Mouse (Mus musculus): ENCODE data around the gene Nucks1.

The Nucks1 gene

DNA sequence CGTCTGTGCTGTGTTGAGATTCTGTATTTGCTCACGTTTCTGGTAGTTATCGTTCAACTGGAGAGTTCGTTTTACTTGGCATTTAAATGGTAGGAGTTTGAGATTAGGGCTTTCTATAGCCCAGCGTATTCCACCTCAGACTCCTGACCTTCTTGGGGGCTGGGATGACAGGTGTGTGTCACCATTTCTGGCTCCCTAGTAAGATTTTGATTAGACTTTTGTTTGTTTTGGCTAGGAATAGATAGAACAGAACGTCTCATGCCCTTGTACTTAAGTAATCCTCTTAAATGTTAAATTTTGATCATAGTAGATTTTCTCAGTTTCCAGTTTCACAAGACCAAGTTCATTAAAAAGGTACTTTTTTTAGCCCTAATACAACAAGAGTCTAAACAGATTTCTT, 7.3 kb downstream of the Nucks1 start:
- no peak for ATAC-seq (ENCODE audit: insufficient number of reproducible peaks, low FRiP score, low TSS enrichment)

DNA sequence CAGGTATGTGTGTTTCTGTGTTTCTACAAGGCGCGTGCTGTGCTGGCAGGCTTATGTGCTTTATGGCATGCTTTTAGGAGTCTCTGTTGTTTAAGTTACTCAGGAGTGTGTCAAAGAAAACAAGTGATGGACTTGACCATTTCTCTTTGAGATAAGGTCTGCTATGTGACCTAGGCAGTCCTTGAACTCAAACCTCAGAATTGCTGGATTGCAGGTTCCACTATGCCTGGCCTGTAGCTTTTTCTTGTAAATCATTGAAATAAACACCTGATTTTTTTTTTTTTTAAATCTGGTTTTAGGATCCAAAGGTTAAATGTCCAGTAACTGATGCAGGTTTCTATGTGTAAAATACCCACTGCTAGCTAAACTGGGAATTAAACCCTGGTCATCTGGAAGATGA, 8.7 kb downstream of the Nucks1 start:
- ATAC-seq (ENCODE audit: insufficient number of reproducible peaks, low FRiP score, low TSS enrichment), result no peak

DNA sequence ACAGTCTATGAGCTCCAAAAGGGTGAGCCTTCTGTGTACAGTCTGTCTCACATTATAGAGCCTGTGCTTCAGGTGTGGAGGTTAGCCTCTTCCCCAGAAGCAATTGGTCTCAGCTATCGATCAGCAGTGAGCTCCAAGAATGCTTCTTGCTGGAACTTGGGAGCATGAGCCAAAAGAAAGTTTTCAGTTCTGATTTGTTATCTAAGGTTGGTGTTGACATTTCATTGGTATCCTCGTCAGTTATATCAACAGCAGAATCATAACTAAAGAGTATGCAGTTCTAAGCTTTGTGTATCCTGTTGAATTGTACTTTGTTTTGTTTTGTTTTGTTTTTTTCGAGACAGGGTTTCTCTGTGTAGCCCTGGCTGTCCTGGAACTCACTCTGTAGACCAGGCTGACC, 11.8 kb downstream of the Nucks1 start:
- no peak for ATAC-seq (ENCODE audit: insufficient number of reproducible peaks, low FRiP score, low TSS enrichment)

DNA sequence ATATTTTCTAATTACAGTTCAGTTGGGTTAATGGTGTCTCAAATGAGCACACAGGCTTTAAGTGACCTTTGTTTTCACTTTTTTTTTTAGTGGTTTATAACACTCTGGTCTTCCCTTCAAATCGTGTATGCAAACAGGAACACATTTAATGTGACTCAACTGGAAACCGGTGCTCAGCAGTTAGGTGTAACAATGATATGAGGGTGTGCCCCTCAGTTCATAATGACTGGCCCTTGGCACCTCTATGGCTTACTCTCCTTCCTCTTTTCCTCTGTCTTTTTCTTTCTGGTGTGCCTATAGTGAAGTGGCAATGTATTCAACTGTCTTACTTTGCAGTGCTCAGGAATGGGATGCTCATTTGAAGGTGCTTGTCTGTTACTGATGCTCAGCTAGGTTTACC, 23.1 kb downstream of the Nucks1 start:
- ATAC-seq (ENCODE audit: insufficient number of reproducible peaks, low FRiP score, low TSS enrichment), result no peak

DNA sequence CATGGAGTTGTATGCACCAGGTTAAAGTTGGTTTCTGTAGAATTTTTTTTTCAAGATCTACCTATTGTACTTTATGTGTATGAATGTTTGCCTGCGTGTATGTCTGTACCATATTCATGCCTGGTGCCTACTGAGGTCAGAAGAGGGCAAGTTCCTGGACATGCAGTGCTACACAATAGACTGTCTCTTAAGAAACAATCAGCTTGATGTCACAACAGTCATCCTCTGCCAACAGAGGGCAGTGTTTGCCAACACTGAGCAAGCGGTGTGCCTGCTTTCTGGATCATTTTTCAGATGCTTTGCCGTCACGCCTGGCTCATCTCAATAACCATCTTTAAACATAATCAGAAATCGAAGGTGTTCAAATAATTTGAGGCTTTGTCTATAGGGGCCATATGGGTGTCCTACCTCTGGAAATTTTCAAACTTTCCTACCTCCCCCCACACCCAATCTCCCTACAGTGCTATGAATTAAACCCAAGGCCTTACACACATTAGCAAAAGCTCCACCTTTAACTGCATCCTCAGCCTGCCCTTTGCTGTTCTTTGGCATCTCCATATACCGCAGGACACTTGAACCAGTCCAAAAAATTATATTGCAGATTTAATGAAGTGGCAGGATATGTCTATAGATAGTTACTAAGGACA, 27.4 kb downstream of the Nucks1 start:
- peak; percentile 45; the same call in 1 of the 2 replicates for ATAC-seq (ENCODE audit: insufficient number of reproducible peaks, low FRiP score, low TSS enrichment)

DNA sequence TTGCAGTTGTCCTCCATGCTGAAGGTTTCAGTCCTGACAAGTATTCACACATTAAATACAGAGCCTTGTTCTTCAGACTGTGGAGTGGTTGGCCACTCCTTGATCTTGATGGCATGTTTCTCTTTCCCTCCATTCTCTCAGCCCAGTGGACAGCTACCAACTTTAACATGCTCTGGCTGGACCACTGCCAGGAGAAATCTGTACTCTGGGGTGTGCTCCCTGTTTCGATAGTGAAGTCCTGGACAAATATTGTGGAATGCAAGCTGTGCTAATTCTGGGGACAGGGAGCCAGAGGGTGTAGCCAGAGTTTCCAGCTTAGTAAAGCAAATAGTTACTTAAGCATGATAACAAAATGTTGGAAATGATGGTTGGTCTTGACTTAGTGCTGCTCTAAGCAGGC, 28.5 kb downstream of the Nucks1 start:
- ATAC-seq (ENCODE audit: insufficient number of reproducible peaks, low FRiP score, low TSS enrichment), result no peak

DNA sequence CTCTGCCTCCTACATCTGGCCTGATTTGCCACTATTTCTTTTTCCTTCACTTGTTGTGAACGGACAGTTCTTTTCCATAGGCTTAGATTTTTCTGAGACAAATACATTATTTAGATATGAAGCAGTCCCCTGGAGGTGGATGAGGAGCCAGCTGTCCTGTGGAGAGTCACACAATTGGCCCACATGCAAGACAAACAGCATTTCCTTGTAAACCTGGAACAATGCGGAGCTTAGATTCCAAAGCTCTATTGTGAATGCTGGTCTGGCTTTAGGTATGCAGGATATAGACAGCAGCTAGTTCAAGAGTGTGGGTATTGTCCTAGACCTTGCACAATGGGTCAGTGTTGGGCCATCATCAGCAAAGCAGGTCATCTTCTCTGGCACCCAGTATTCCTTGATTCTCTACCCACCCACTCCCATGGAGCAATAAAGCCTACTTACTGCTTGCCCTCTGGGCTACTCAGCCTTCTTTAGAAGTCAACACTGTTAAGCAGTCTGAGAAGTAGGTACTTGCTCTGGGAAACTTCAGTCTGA, 30.4 kb downstream of the Nucks1 start:
- no peak for ATAC-seq (ENCODE audit: insufficient number of reproducible peaks, low FRiP score, low TSS enrichment)

DNA sequence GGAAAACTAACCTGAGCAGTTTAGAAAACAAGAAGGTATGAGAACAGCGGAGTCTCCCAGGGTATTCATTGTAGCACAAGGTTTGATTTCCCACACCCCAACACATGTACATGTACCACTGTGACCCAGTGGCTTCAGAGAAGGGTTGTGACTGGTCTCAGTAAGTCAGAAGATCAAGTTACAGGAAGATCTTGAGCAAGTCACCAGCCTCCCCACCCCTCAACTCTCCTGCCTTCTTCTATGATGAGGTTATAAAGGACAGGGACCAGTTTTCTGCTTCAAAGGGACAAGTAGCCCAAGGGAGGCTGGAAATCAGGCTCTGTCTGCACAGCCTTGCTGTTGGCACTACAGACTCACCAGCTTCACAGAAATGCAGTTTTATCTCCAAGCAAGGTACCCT, 31.2 kb downstream of the Nucks1 start:
- ATAC-seq (ENCODE audit: insufficient number of reproducible peaks, low FRiP score, low TSS enrichment), result no peak

DNA sequence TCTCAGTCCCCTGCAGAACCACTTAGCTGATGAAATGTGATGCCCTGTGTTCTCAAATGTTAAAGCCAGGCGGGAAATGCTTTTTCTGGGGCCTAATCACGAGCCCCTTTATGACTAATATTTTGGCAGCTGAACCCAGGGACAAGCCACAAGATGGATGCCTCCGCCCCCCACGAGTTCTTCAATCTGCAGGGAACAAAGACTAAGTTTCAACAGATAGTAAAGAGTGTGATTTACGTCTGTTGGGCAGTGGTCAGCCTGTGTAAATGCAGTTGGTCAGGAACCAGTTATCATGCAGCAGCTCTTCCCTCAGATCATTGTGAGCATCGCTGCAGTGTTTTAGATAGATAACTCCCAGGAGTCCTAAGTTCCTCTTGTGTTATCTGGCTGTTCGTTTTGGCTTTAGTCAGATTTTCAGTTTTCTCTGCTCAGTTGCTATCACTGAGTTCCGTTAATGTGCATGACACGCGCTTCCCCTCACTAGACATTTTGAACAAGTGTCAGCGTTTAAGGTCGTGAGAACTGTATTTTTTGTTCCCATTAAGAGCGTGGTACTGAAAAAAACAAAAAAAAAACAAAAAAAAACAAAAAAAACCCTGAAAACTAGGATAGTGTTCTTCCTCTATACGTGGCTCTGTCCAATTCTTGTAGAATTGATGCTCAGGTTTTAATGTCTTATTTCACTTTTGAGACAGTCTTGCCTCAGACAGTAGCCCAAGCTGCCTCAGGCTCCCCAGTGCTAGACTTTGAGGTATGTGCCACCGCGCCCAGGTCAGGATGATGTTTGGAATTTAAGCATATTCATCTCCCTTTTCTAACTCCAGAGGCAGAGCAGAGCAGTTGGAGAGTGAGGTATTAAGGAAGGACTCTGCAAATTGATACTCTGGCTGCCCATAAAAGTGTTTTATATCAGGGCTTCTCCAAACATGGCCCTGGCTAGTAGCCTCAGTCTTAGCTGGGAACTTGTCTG, 32.6 kb downstream of the Nucks1 start:
- ATAC-seq (ENCODE audit: insufficient number of reproducible peaks, low FRiP score, low TSS enrichment), result no peak

DNA sequence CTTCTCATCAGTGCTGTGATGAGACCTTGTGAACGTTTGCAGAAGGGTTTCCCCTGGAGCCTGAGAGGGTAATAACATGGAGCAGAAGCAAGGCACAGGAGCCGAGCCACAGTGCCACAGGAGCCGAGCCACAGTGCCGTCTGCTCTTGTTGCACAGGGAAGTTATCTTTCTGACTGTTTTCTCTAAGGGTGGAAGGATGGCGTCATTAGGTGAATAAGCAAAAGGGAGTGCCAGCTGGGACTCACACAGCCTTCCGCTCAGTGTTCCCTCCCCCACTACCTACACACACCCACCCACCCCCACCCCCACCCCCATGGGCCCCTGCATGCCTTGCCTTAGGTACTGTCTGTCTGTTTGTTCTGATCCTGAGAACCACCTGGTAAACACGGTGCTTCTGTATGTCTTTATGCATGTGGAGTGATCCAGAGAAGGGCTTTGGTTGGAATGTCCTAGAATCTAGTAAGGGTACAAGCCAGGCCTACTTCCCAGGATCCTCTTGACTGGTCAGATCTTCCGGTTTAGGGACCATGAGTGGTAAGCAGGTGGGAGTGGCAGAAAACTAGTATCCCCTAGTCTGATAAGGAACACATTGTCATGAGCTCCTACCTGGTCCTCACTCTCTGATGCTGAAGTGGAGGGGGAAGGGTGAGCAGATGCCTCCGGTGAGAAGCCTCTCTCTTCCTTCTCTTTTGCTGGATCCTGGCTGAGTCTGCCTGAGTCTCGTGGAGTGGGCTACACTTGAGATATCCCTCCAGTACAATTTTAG, 35.5 kb downstream of the Nucks1 start:
- no peak for ATAC-seq (ENCODE audit: insufficient number of reproducible peaks, low FRiP score, low TSS enrichment)

DNA sequence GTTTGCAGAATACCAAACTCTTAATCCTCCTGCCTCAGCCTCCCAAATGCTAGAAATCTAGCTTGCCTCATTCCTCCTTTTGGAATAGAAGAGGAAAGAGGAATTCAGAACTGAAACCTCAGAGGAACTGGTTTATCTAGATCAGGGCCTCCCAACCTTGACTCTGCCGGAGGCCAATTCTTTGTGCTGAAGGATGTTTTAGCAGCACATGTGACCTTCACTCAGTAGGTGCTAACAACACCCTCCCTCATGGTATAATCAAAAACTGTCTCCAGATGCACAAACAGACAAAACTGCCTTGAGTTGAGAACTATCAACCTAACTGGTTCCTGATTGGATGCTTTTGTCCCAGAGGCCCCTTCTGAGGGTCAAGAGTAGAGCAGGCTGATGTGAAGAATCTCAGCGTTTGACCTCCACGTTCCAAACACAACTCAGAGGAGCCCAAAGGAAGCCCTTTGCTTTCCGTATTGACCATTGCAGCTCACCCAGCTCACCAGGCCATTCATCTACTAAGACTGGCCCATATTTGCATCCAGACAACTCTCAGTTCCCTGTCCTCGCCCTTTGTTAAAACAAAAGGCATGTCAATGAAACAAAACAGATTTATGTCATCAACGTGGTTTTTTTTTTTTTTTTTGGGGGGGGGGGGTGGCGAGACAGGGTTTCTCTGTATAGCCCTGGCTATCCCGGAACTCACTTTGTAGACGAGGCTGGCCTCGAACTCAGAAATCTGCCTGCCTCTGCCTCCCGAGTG, 36.3 kb downstream of the Nucks1 start:
- ATAC-seq (ENCODE audit: insufficient number of reproducible peaks, low FRiP score, low TSS enrichment), result no peak

DNA sequence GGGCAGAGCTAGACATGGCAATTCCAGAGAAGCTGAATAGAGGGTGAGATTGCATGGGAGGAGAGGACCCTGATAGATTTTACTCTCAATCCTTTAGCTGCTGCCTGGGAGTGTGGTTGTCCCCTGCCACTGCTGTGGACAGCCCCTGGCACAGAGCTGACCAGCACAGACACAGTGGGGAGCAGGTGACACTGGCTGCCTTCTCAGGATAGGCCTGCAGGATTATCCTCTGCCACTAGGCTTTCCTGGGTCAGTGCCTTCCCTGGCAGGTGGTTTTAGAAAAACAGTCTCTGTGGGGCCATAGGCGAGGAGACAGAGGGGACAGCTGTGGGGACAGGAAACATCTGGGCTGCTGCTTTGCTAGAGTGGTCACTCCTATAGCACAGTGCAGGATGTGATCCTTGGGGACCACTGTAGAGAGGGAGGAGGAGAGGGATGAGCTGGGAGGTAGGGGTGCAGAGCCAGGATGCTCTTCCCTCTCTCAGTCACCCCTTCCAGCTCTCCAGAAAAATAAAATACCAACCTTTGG, 37.7 kb downstream of the Nucks1 start:
- ATAC-seq (ENCODE audit: insufficient number of reproducible peaks, low FRiP score, low TSS enrichment), result no peak

DNA sequence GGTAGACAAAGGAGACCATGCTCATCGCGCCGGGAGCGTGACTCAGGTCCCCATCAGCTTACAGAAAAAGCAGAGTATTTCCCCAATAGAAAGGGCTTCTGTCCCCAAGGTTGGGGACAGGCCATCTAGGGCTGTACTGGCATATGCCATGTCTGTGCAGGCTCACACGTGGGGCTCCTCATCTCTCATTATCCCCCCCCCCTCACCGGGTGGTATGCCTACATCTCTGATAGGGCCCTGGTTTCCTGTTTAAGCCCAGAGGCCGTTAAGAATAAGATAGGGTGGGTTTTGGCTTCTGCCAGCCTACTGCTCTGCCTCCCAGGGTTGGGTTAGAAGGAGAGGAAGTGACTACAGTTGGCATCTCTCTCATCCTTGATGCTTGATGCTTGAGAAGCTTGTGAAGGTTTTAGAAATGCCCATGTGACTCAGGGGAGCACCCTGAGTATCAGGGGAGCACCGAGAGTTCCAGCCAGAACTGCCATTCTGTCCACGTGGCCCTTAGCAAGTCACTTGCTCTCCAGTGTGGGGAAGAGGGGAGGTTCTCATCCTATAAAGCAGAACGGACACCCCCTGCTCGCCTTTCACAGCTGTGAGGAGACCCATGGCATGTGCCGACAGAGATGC, 44.0 kb downstream of the Nucks1 start:
- ATAC-seq (ENCODE audit: insufficient number of reproducible peaks, low FRiP score, low TSS enrichment), result no peak

DNA sequence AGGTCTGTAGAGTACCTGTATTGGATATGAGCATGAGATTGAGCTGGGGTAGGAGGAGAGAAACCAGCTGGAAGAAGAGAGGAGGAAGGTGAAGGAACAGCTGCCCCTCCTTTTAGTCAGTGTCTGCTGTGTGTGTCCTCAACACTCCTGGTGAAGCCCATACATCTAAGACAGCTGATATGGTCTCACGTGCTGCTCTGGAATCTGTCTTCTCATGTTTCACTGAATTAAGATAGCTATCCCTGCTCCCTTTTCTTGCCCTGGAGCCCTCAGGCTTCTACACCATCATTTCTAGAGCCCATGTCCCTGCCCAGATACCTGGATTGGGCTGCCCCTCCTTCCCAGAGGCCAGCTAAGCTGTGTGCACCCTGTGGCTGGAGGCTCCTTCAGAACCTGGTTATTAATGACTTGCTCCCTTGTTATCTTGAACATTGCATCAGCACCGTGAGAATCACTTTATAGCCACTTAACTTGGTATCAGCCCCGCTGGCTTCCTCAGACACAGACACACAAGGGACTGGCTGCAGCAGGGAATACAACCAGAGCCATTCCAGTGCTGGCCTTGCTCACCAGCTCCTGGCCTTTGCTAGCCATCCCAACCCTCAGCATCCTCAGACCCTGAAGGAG, 44.9 kb downstream of the Nucks1 start:
- ATAC-seq (ENCODE audit: insufficient number of reproducible peaks, low FRiP score, low TSS enrichment), result no peak

DNA sequence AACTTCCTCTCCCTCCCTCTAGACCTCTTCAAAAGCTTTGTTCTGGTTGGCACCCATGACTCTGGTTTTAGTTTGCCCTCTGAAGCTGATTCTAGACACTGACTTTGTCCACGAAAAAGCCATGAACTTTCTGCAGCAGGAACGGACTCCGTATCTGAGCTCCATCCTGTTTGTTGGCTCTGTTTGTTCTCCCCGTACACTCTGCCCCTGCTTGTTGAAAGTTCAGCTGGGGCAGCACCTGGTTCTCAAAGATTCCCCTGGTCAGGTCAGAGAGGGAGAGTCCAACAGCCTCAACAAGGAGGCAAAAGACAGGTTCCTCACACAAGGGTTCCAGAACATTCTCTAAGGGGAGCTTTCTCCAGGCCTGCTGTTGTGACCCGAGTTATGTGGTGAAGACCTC, 47.1 kb downstream of the Nucks1 start:
- no peak for ATAC-seq (ENCODE audit: insufficient number of reproducible peaks, low FRiP score, low TSS enrichment)

DNA sequence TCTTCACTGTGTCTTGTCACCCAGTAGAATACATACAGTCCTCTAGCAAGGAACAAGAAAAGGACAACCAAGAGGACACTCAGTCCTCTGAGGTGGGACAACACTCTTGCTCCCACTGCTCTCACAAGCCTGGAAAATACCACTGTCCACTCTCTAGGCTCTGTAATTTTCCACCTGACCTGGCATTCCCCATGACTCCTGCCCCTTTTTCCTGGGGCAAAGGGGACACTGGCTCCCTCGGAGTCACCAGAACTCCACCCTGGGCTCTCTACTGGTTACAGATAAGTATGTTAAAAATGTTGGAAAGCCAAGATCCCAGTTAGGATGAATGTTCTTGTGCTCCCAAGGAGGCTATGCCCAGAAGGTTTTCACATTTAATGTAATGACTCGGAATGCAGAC, 50.7 kb downstream of the Nucks1 start:
- ATAC-seq (ENCODE audit: insufficient number of reproducible peaks, low FRiP score, low TSS enrichment), result no peak

DNA sequence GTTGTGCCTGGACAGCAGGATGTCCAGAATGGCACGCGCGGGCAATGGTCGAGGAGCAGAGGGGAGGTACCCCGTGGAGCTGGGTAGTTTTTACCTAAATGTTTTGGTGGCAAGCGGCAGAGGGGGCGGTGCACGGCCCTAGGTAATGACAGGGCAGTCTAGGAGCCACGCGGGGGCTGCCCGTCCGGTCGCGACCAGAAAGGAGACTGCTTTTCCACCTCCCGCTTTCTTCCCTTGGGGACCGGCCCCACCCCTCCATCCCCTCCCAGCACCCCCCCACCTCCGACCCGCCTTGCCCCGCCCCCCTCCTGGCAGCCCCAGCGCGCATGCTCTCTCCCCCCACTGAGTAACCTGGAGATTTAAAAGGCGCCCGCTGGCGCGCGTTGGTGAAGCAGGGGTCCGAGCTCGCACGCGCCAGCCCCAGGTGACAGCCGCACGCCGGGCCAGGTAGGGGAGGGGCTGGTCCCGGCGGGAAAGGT, 52.3 kb downstream of the Nucks1 start, which contains the start of gene Slc45a3:
Gene Slc45a3 (plus strand): TSS at position 362 of the 479 bp plus-strand sequence.
- ATAC-seq (ENCODE audit: insufficient number of reproducible peaks, low FRiP score, low TSS enrichment), result no peak

DNA sequence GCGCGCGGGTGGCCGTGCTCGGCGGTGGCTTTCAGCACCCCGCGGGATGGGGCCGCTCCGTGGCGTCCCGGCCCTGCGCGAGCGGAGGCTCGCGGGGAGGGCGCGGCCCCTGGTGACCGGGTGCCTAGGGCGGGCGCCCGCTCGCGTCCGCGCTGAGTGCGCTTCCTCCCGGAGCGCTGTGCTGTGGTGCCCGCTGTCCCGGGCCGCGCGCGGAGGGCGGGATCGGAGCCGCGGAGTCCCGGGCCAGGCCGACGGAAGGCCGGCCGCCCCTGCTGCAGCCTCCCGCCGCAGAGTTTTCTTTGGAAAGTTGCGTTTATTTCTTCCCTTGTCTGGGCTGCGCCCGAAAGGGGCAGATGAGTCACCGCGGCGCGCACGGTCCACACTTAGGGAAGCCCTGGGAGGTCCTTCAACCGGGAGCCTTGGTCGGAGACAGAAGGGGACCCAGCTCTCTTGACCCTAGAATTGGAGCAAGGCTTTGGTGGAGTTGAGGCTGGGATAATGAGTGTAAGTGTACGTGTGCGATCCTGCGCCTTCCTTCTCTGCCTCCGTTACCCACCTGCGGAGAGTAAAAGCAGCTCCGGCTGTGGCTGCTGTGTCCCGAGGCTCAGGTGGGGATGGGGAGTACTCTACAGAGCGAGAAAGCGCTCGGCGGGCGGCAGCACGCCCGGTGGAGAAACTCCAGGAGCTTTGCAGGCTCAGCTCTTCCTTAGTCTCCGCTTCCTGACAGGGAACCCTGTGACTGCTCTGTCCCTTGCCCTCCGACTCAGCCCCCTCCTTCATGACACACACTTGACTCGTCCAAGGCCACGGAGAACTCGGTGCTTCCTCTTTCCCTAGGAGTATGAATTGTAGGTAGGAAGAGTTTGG, 53.0 kb downstream of the Nucks1 start:
- peak; percentile 31; the same call in 1 of the 2 replicates for ATAC-seq (ENCODE audit: insufficient number of reproducible peaks, low FRiP score, low TSS enrichment)

All from cerebellum, adult (tissue).